Mouse (Mus musculus): ENCODE data around the gene Arhgap35. TPM values are rescaled to one million over a fixed set of nuclear protein-coding genes. Genes with fewer than 3 reads are reported as not detected.

The Arhgap35 gene
- polyA plus RNA-seq, 1 experiment from 2014 or later, result 37.6 TPM

GRCm38 (mm10) chr7:16629598-16630296, 15.0 kb upstream of the Arhgap35 start:
- ATAC-seq (ENCODE audit: low FRiP score), result no peak

GRCm38 (mm10) chr7:16628096-16628771, 13.4 kb upstream of the Arhgap35 start:
- ATAC-seq (ENCODE audit: low FRiP score), result peak; percentile 88
- no peak overlapping the region for H3K9ac ChIP-seq (ENCODE audit: low read depth, low read length)

More at GRCm38 (mm10) chr7:16629598-16630296, 15.0 kb upstream of the Arhgap35 start:
- Histone ChIP-seq H3K27me3 (ENCODE audit: control insufficient read depth, insufficient read depth, low read length) (no peaks in the 10 kb centered on the region), H3K4me3 (ENCODE audit: low read depth, low read length) (no peak overlapping the region), H3K9me3 (ENCODE audit: control insufficient read depth, low read length) (no peaks in the 10 kb centered on the region), H3K9ac (ENCODE audit: low read depth, low read length) (no peak overlapping the region), H3K36me3 (ENCODE audit: control insufficient read depth, insufficient read depth, low read length) (no peaks in the 10 kb centered on the region), H3K27ac (ENCODE audit: low read depth, low read length) (no peak overlapping the region), H3K4me2 (replicated peaks; ENCODE audit: low read depth, low read length) (no peak overlapping the region), H3K4me1 (replicated peaks; ENCODE audit: control insufficient read depth, insufficient read depth, low read length) (no peaks in the 10 kb centered on the region)
- 19% methylated on average over 10 of the region's 10 CpGs for WGBS
- peak; percentile 70 for DNase-seq (ENCODE audit: low spot score)

GRCm38 (mm10) chr7:16623687-16624086, 8.9 kb upstream of the Arhgap35 start:
- Histone ChIP-seq H3K9ac (ENCODE audit: low read depth, low read length) (no peak overlapping the region), H3K27ac (ENCODE audit: low read depth, low read length) (no peak overlapping the region), H3K4me1 (replicated peaks; ENCODE audit: control insufficient read depth, insufficient read depth, low read length) (no peaks in the 10 kb centered on the region), H3K4me2 (replicated peaks; ENCODE audit: low read depth, low read length) (no peak overlapping the region), H3K36me3 (ENCODE audit: control insufficient read depth, insufficient read depth, low read length) (no peaks in the 10 kb centered on the region), H3K27me3 (ENCODE audit: control insufficient read depth, insufficient read depth, low read length) (no peaks in the 10 kb centered on the region), H3K4me3 (ENCODE audit: low read depth, low read length) (no peak overlapping the region), H3K9me3 (ENCODE audit: control insufficient read depth, low read length) (no peaks in the 10 kb centered on the region)
- DNase-seq (ENCODE audit: low spot score), result no peak
- ATAC-seq (ENCODE audit: low FRiP score), result no peak

More at GRCm38 (mm10) chr7:16628096-16628771, 13.4 kb upstream of the Arhgap35 start:
- peak; percentile 90 for DNase-seq (ENCODE audit: low spot score)
- H3K4me2 ChIP-seq (replicated peaks; ENCODE audit: low read depth, low read length), result no peak overlapping the region
- no peaks in the 10 kb centered on the region for H3K36me3 ChIP-seq (ENCODE audit: control insufficient read depth, insufficient read depth, low read length)
- WGBS, result 40% methylated on average over 12 of the region's 12 CpGs
- H3K4me3 ChIP-seq (ENCODE audit: low read depth, low read length), result no peak overlapping the region
- H3K9me3 ChIP-seq (ENCODE audit: control insufficient read depth, low read length), result no peaks in the 10 kb centered on the region
- no peaks in the 10 kb centered on the region for H3K4me1 ChIP-seq (replicated peaks; ENCODE audit: control insufficient read depth, insufficient read depth, low read length)
- H3K27ac ChIP-seq (ENCODE audit: low read depth, low read length), result no peak overlapping the region
- H3K27me3 ChIP-seq (ENCODE audit: control insufficient read depth, insufficient read depth, low read length), result no peaks in the 10 kb centered on the region

GRCm38 (mm10) chr7:16623131-16623530, 8.3 kb upstream of the Arhgap35 start:
- no peaks in the 10 kb centered on the region for H3K4me1 ChIP-seq (replicated peaks; ENCODE audit: control insufficient read depth, insufficient read depth, low read length)
- WGBS, result 41% methylated on average over 4 of the region's 4 CpGs
- H3K36me3 ChIP-seq (ENCODE audit: control insufficient read depth, insufficient read depth, low read length), result no peaks in the 10 kb centered on the region
- H3K27me3 ChIP-seq (ENCODE audit: control insufficient read depth, insufficient read depth, low read length), result no peaks in the 10 kb centered on the region
- no peak overlapping the region for H3K4me3 ChIP-seq (ENCODE audit: low read depth, low read length)
- DNase-seq (ENCODE audit: low spot score), result no peak
- H3K4me2 ChIP-seq (replicated peaks; ENCODE audit: low read depth, low read length), result no peak overlapping the region
- no peak overlapping the region for H3K9ac ChIP-seq (ENCODE audit: low read depth, low read length)
- H3K9me3 ChIP-seq (ENCODE audit: control insufficient read depth, low read length), result no peaks in the 10 kb centered on the region
- ATAC-seq (ENCODE audit: low FRiP score), result no peak
- H3K27ac ChIP-seq (ENCODE audit: low read depth, low read length), result no peak overlapping the region

- ATAC-seq (ENCODE audit: low FRiP score) (no peak), DNase-seq (ENCODE audit: low spot score) (no peak)
- H3K4me2 ChIP-seq (replicated peaks; ENCODE audit: low read depth, low read length), result no peak overlapping the region
- no peaks in the 10 kb centered on the region for H3K9me3 ChIP-seq (ENCODE audit: control insufficient read depth, low read length)
- H3K4me1 ChIP-seq (replicated peaks; ENCODE audit: control insufficient read depth, insufficient read depth, low read length), result no peaks in the 10 kb centered on the region
- no peak overlapping the region for H3K4me3 ChIP-seq (ENCODE audit: low read depth, low read length)
- H3K36me3 ChIP-seq (ENCODE audit: control insufficient read depth, insufficient read depth, low read length), result no peaks in the 10 kb centered on the region
- H3K27ac ChIP-seq (ENCODE audit: low read depth, low read length), result no peak overlapping the region
- no peaks in the 10 kb centered on the region for H3K27me3 ChIP-seq (ENCODE audit: control insufficient read depth, insufficient read depth, low read length)
- WGBS, result 82% methylated on average over 8 of the region's 8 CpGs
- H3K9ac ChIP-seq (ENCODE audit: low read depth, low read length), result no peak overlapping the region
These were observed 6.4 kb upstream of the Arhgap35 start for GRCm38 (mm10) chr7:16621066-16621622.

- no peak for ATAC-seq (ENCODE audit: low FRiP score)
- peak; percentile 71 for DNase-seq (ENCODE audit: low spot score)
- no peaks in the 10 kb centered on the region for H3K36me3 ChIP-seq (ENCODE audit: control insufficient read depth, insufficient read depth, low read length)
- H3K4me2 ChIP-seq (replicated peaks; ENCODE audit: low read depth, low read length), result peak overlapping the region; percentile 29
- H3K4me3 ChIP-seq (ENCODE audit: low read depth, low read length), result peak overlapping the region; percentile 1; the same call in 1 of the 2 replicates
- 2% methylated on average over 30 of the region's 30 CpGs for WGBS
- H3K27me3 ChIP-seq (ENCODE audit: control insufficient read depth, insufficient read depth, low read length), result no peaks in the 10 kb centered on the region
- H3K9me3 ChIP-seq (ENCODE audit: control insufficient read depth, low read length), result no peaks in the 10 kb centered on the region
- no peak overlapping the region for H3K9ac ChIP-seq (ENCODE audit: low read depth, low read length)
- no peaks in the 10 kb centered on the region for H3K4me1 ChIP-seq (replicated peaks; ENCODE audit: control insufficient read depth, insufficient read depth, low read length)
- H3K27ac ChIP-seq (ENCODE audit: low read depth, low read length), result no peak overlapping the region
These were observed 3.9 kb upstream of the Arhgap35 start for GRCm38 (mm10) chr7:16618661-16619211.

- 22% methylated on average over 2 of the region's 2 CpGs for WGBS
These were observed 2.3 kb upstream of the Arhgap35 start for GRCm38 (mm10) chr7:16617045-16617444.

GRCm38 (mm10) chr7:16614171-16614887, 464 bp downstream of the Arhgap35 start:
- ATAC-seq (ENCODE audit: low FRiP score), result peak; percentile 55
- peak; percentile 71 for DNase-seq (ENCODE audit: low spot score)
- H3K27me3 ChIP-seq (ENCODE audit: control insufficient read depth, insufficient read depth, low read length), result no peaks in the 10 kb centered on the region
- H3K36me3 ChIP-seq (ENCODE audit: control insufficient read depth, insufficient read depth, low read length), result no peaks in the 10 kb centered on the region
- H3K9me3 ChIP-seq (ENCODE audit: control insufficient read depth, low read length), result no peaks in the 10 kb centered on the region
- peak overlapping the region; percentile 87 for H3K4me3 ChIP-seq (ENCODE audit: low read depth, low read length)
- WGBS, result 2% methylated on average over 10 of the region's 101 CpGs
- peak overlapping the region; percentile 99 for H3K27ac ChIP-seq (ENCODE audit: low read depth, low read length)
- peaks cover 3% of the 10 kb centered on the region for H3K4me1 ChIP-seq (replicated peaks; ENCODE audit: control insufficient read depth, insufficient read depth, low read length)
- peak overlapping the region; percentile 80 for H3K4me2 ChIP-seq (replicated peaks; ENCODE audit: low read depth, low read length)
- H3K9ac ChIP-seq (ENCODE audit: low read depth, low read length), result peak overlapping the region; percentile 83

More at GRCm38 (mm10) chr7:16617045-16617444, 2.3 kb upstream of the Arhgap35 start:
- Histone ChIP-seq H3K9ac (ENCODE audit: low read depth, low read length) (no peak overlapping the region), H3K4me2 (replicated peaks; ENCODE audit: low read depth, low read length) (no peak overlapping the region), H3K36me3 (ENCODE audit: control insufficient read depth, insufficient read depth, low read length) (no peaks in the 10 kb centered on the region), H3K4me1 (replicated peaks; ENCODE audit: control insufficient read depth, insufficient read depth, low read length) (no peaks in the 10 kb centered on the region; the same call in 1 of the 2 replicates), H3K9me3 (ENCODE audit: control insufficient read depth, low read length) (no peaks in the 10 kb centered on the region), H3K27ac (ENCODE audit: low read depth, low read length) (no peak overlapping the region), H3K4me3 (ENCODE audit: low read depth, low read length) (no peak overlapping the region), H3K27me3 (ENCODE audit: control insufficient read depth, insufficient read depth, low read length) (no peaks in the 10 kb centered on the region)
- no peak for ATAC-seq (ENCODE audit: low FRiP score)
- DNase-seq (ENCODE audit: low spot score), result peak; percentile 70

Data from hindbrain, embryonic 11.5 days (tissue).